Mouse (Mus musculus) liver, adult 2 months (tissue): ENCODE data around the gene Kazn.

Experiments used
- CTCF ChIP-seq: fragments of 200-500 bp; IDR thresholded peaks from 2 replicates; pipeline ENCODE4 v1.5.1; 2011; ENCODE audit warnings: low read depth, low read length, control low read depth
- POLR2A ChIP-seq: fragments of 200-500 bp; IDR thresholded peaks from 2 replicates; pipeline ENCODE4 v1.6.1; 2011; ENCODE audit warnings: low read length, control low read depth; ENCODE audit not compliant: insufficient read depth; ENCODE audit errors: extremely low read depth

DNA sequence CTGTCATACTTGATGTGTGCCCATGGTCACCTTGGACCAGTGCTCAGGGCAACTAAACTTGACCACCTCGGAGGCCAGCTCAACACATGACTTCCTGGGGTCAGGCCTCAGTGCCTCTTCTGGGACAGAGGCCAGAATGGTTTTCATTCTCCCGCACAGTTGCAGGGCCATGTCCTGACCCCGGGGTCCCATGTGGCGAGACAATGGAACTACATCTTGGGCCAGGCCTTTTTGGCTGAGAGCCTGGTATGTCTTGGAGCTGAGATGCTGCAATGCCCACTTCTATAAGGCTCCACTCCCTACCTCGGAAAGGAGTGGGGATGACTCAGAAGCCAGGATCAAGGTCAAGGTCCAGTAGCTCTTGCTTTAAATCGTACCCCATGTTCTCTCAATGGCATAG lies 42.6 kb downstream of the Kazn start:
- TF ChIP-seq CTCF (peak; percentile 31; the same call in 1 of the 2 replicates), POLR2A (no peak)
